In the genomic region with DNA sequence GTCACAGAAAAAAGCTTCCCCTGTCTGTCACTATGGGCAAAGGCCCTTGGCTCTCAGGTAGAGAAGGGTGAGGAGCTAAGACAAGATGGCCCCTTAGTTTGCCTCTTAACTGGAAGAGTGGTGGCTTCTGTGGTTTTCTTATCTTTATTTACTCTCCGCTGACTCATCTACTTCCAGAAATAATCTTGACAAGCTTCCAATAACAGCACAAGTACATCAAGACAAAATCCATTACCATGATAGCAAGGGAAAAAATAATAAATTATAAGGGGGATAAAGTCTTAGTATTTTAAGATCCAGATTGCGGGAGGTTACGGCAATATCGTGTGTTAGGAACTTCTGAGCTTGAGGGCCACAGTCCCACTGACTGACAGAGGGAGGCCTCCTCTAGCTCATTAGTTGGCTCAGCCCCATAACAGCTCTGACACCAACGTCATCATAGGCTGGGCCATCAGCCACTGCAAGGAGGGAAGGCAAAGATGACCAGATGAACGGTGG, we compare ENCODE assay signal across 15 mouse cellular contexts. TPM values are rescaled to one million over a fixed set of nuclear protein-coding genes. Genes with fewer than 3 reads are reported as not detected.
DNase-seq lines count a peak whose midpoint lies in the region; ATAC-seq and TF ChIP-seq lines count a peak whose summit lies in the region.
"Had no signal": no experiment of that assay in that cellular context is flagged by ENCODE, and none has a peak within 500 bp of the region (broad histone marks: within the 10 kb centered on the region; RNA-seq: fewer than 3 reads in every experiment).

No protein-coding gene starts in this region.

- ATAC-seq in lung, postnatal 0 days, result peak; percentile 27; the same call in 1 of the 2 replicates
- ATAC-seq: forebrain, embryonic 16.5 days; midbrain, embryonic 16.5 days had no signal

- H3K36me3 ChIP-seq in lung, postnatal 0 days (ENCODE audit: insufficient read depth, low read length), result peaks cover 15% of the 10 kb centered on the region; the same call in 1 of the 2 replicates

- no peak overlapping the region for H3K9ac ChIP-seq in lung, postnatal 0 days (replicated peaks; ENCODE audit: low read depth)

- 58% methylated on average over 6 of the region's 6 CpGs for WGBS in lung, postnatal 0 days

- TF ChIP-seq EP300 in lung, postnatal 0 days (IDR thresholded peaks at IDR 0.05), result peak; percentile 52

- H3K27me3 ChIP-seq in lung, postnatal 0 days (replicated peaks; ENCODE audit: insufficient read depth, low read length), result no peaks in the 10 kb centered on the region

- no peaks in the 10 kb centered on the region for H3K9me3 ChIP-seq in lung, postnatal 0 days (ENCODE audit: low read length)

- no peak overlapping the region for H3K4me3 ChIP-seq in lung, postnatal 0 days (ENCODE audit: low read depth, low read length)

- no peak for TF ChIP-seq CTCF in lung, postnatal 0 days (IDR thresholded peaks at IDR 0.05)

- peak; percentile 40 to 73 for DNase-seq in adrenal gland, adult (ENCODE audit: inconsistent age in 2 of 2, low spot score in 1 of 2)
- no peak for DNase-seq in adrenal gland, postnatal 4 days (ENCODE audit: low spot score in 2 of 2)
- peak; percentile 86 for DNase-seq in 3T3-L1 (ENCODE audit: low read depth, low spot score)
- peak; percentile 26 to 39 for DNase-seq in kidney, adult 8-10 months
- peak; percentile 64 for DNase-seq in lung, postnatal 0 days (ENCODE audit: low spot score)
- DNase-seq in frontal cortex, postnatal 10 days (ENCODE audit: low spot score in 2 of 2), result no peak
- DNase-seq in right cerebral cortex, postnatal 14 days, result no peak
- no peak for DNase-seq in frontal cortex, postnatal 14 days (ENCODE audit: low spot score in 2 of 2)
- DNase-seq: cerebellum, adult 11 months; left cerebral cortex, postnatal 4 days; right cerebral cortex, postnatal 25 days; thymus, adult 2 months had no signal

- 0 out of 2 replicates have a peak, but pooled peaks cover 5% of the 10 kb centered on the region for H3K4me1 ChIP-seq in lung, postnatal 0 days (ENCODE audit: insufficient read depth, low read depth, low read length)

- H3K27ac ChIP-seq in lung, postnatal 0 days (ENCODE audit: low read length), result 0 out of 2 replicates have a peak overlapping the region, but pooled peaks have one; percentile 75
- H3K27ac ChIP-seq: macrophage had no signal

- H3K4me2 ChIP-seq in lung, postnatal 0 days (replicated peaks; ENCODE audit: low read depth, low read length), result no peak overlapping the region

RNA-seq across cellular contexts. Expression of gene Rab6b, which starts 33.3 kb away (rescaled TPM):
- total RNA-seq in adrenal gland, postnatal 4 days (2021), result 10 to 100 TPM in 1 of 2 experiments, 1 to 10 TPM in 1; 8.6 to 19.0 TPM
- 6.8 and 7.3 TPM in 2 replicates for polyA plus RNA-seq in lung, postnatal 0 days (2015; fragmentation: Nextera tagmentation; extraction: Ambion mirVana)

Comparison
In these comparisons a context has a peak if more than half of its experiments do, and no peak if none do; other contexts are left out.
1. DNase-seq: peak in adrenal gland, adult (2 of 2), 3T3-L1 (single experiment), kidney, adult 8-10 months (2 of 2) and lung, postnatal 0 days (single experiment); none in adrenal gland, postnatal 4 days (0 of 2), frontal cortex, postnatal 10 days (0 of 2), right cerebral cortex, postnatal 14 days (single experiment) and frontal cortex, postnatal 14 days (0 of 2).